Mouse (Mus musculus): ENCODE data around the gene Lpp. TPM values are rescaled to one million over a fixed set of nuclear protein-coding genes. Genes with fewer than 3 reads are reported as not detected.

Gene Lpp
- polyA plus RNA-seq, 1 experiment, result 176 TPM

GRCm38 (mm10) chr16:24816621-24817020 is 423.3 kb downstream of the Lpp start:
- no peak overlapping the region for H3K27ac ChIP-seq (ENCODE audit: control insufficient read depth, insufficient read depth, low read depth, low read length)
- H3K4me1 ChIP-seq (ENCODE audit: control insufficient read depth, insufficient read depth, low read length), result no peaks in the 10 kb centered on the region
- no peaks in the 10 kb centered on the region for H3K36me3 ChIP-seq (ENCODE audit: control insufficient read depth, insufficient read depth, low read length)
- TF ChIP-seq CTCF (IDR thresholded peaks at IDR 0.05; ENCODE audit: control insufficient read depth, insufficient read depth, insufficient replicate concordance, low read depth, low read length) (no peak), POLR2A (IDR thresholded peaks at IDR 0.05; ENCODE audit: control insufficient read depth, low read depth, low read length) (no peak)
- H3K4me3 ChIP-seq (ENCODE audit: control insufficient read depth, low read depth, low read length), result no peak overlapping the region
- H3K27me3 ChIP-seq (ENCODE audit: control insufficient read depth, insufficient read depth, low read length), result no peaks in the 10 kb centered on the region

- Histone ChIP-seq H3K27me3 (ENCODE audit: control insufficient read depth, insufficient read depth, low read length) (no peaks in the 10 kb centered on the region), H3K36me3 (ENCODE audit: control insufficient read depth, insufficient read depth, low read length) (no peaks in the 10 kb centered on the region), H3K27ac (ENCODE audit: control insufficient read depth, insufficient read depth, low read depth, low read length) (no peak overlapping the region), H3K4me1 (ENCODE audit: control insufficient read depth, insufficient read depth, low read length) (no peaks in the 10 kb centered on the region), H3K4me3 (ENCODE audit: control insufficient read depth, low read depth, low read length) (no peak overlapping the region)
- TF ChIP-seq CTCF (IDR thresholded peaks at IDR 0.05; ENCODE audit: control insufficient read depth, insufficient read depth, insufficient replicate concordance, low read depth, low read length), result no peak
- TF ChIP-seq POLR2A (IDR thresholded peaks at IDR 0.05; ENCODE audit: control insufficient read depth, low read depth, low read length), result no peak
These were observed 424.1 kb downstream of the Lpp start for GRCm38 (mm10) chr16:24817381-24817780.

DNA sequence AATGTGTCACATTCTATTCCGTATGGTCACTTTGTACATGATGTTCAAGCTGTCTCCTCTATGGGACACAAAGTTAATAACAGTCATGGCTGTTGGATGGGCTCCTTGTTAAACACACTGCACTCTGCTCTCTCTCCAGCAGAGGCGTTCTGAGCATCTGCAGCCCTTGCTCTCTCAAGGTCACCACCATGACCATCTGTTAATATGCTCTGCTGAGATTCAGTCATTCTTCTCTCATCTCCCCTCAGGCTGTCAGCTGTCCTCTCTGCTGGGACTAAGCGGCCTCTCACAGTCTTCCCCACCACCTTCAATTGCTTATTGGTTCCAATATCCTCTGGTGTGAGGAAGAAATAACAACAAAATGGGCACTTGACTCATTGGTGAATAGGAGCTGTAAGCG is 425.8 kb downstream of the Lpp start:
- Histone ChIP-seq H3K4me1 (ENCODE audit: control insufficient read depth, insufficient read depth, low read length) (no peaks in the 10 kb centered on the region), H3K27me3 (ENCODE audit: control insufficient read depth, insufficient read depth, low read length) (no peaks in the 10 kb centered on the region), H3K27ac (ENCODE audit: control insufficient read depth, insufficient read depth, low read depth, low read length) (no peak overlapping the region), H3K4me3 (ENCODE audit: control insufficient read depth, low read depth, low read length) (no peak overlapping the region), H3K36me3 (ENCODE audit: control insufficient read depth, insufficient read depth, low read length) (no peaks in the 10 kb centered on the region)
- TF ChIP-seq POLR2A (IDR thresholded peaks at IDR 0.05; ENCODE audit: control insufficient read depth, low read depth, low read length) (no peak), CTCF (IDR thresholded peaks at IDR 0.05; ENCODE audit: control insufficient read depth, insufficient read depth, insufficient replicate concordance, low read depth, low read length) (no peak; the same call in 1 of the 2 replicates)

- no peak overlapping the region for H3K27ac ChIP-seq (ENCODE audit: control insufficient read depth, insufficient read depth, low read depth, low read length)
- H3K36me3 ChIP-seq (ENCODE audit: control insufficient read depth, insufficient read depth, low read length), result no peaks in the 10 kb centered on the region
- TF ChIP-seq POLR2A (IDR thresholded peaks at IDR 0.05; ENCODE audit: control insufficient read depth, low read depth, low read length), result no peak
- TF ChIP-seq CTCF (IDR thresholded peaks at IDR 0.05; ENCODE audit: control insufficient read depth, insufficient read depth, insufficient replicate concordance, low read depth, low read length), result no peak
- no peaks in the 10 kb centered on the region for H3K27me3 ChIP-seq (ENCODE audit: control insufficient read depth, insufficient read depth, low read length)
- H3K4me1 ChIP-seq (ENCODE audit: control insufficient read depth, insufficient read depth, low read length), result no peaks in the 10 kb centered on the region
- H3K4me3 ChIP-seq (ENCODE audit: control insufficient read depth, low read depth, low read length), result no peak overlapping the region
These were observed 429.0 kb downstream of the Lpp start for GRCm38 (mm10) chr16:24822182-24822875.

DNA sequence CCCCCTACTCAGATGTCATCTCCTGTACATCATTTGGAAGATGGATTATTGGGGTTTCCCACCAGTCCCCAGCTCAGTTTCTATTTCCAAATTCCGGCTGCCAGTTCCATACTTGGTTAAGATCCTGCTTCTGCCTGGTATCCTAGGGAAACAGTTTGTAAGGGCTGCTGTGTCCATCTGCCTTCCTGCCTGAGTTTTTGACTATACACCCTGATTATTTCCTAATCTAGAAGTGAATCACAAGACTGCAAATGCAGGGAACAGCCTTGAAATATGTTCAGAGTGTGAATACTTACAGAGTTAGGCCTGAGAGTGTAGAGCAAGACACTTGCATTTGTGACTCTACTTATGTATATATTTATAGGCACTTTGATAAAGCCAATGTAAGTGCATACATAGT is 429.6 kb downstream of the Lpp start:
- TF ChIP-seq CTCF (IDR thresholded peaks at IDR 0.05; ENCODE audit: control insufficient read depth, insufficient read depth, insufficient replicate concordance, low read depth, low read length) (no peak), POLR2A (IDR thresholded peaks at IDR 0.05; ENCODE audit: control insufficient read depth, low read depth, low read length) (no peak)

DNA sequence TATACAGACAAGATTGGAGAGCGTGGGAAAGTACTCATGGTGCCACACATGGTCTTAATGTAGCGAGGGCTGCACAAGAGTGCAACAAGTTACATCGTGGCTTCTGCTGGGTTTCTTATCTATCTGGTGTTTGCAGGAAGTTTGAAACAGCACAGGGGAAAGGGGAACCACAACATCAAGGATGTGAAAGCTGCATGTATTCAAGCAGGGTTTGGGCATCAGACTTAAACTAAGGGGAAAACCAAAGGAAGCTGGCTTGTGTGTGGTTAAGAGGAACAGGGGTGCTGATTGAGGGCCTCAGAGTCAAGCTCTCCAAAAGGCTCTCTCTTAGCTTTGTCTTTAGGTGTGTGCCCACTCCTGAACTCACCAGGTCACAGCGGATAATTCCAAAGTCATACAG is 433.1 kb downstream of the Lpp start:
- Histone ChIP-seq H3K27me3 (ENCODE audit: control insufficient read depth, insufficient read depth, low read length) (no peaks in the 10 kb centered on the region), H3K27ac (ENCODE audit: control insufficient read depth, insufficient read depth, low read depth, low read length) (no peak overlapping the region), H3K4me1 (ENCODE audit: control insufficient read depth, insufficient read depth, low read length) (no peaks in the 10 kb centered on the region), H3K4me3 (ENCODE audit: control insufficient read depth, low read depth, low read length) (no peak overlapping the region), H3K36me3 (ENCODE audit: control insufficient read depth, insufficient read depth, low read length) (no peaks in the 10 kb centered on the region)
- TF ChIP-seq CTCF (IDR thresholded peaks at IDR 0.05; ENCODE audit: control insufficient read depth, insufficient read depth, insufficient replicate concordance, low read depth, low read length) (no peak), POLR2A (IDR thresholded peaks at IDR 0.05; ENCODE audit: control insufficient read depth, low read depth, low read length) (no peak)

More for the DNA sequence above, 429.6 kb downstream of the Lpp start:
- Histone ChIP-seq H3K4me1 (ENCODE audit: control insufficient read depth, insufficient read depth, low read length) (no peaks in the 10 kb centered on the region), H3K27ac (ENCODE audit: control insufficient read depth, insufficient read depth, low read depth, low read length) (no peak overlapping the region), H3K4me3 (ENCODE audit: control insufficient read depth, low read depth, low read length) (no peak overlapping the region), H3K36me3 (ENCODE audit: control insufficient read depth, insufficient read depth, low read length) (no peaks in the 10 kb centered on the region), H3K27me3 (ENCODE audit: control insufficient read depth, insufficient read depth, low read length) (no peaks in the 10 kb centered on the region)

DNA sequence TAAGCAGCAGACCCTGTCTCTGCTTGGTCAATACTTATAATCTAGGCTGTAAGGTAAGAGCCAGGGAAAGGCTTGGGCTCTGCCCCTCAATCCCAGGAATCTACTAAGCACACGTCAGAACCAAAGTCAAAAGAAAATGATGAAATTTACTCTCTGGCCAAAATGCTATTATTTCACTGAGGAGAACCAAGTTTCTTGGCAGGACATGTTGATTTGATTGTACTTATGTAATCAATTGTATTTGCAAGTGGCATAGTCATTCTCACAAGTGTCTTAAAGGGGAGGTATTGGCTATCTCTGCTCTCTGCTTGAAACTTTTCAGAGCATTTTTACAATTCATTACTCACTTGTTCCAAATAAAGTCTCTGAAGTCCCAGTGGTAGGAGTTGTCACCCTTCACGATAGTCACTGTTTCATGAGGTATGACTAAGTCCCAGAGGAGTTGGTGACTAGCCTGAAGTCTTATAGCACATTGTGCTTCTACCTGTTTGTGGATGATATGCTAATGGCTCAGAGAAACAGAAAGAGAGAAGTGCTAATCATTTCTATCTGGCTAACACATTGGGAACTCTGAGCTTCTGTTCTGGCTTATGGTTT is 435.0 kb downstream of the Lpp start:
- Histone ChIP-seq H3K36me3 (ENCODE audit: control insufficient read depth, insufficient read depth, low read length) (no peaks in the 10 kb centered on the region), H3K4me3 (ENCODE audit: control insufficient read depth, low read depth, low read length) (no peak overlapping the region), H3K4me1 (ENCODE audit: control insufficient read depth, insufficient read depth, low read length) (no peaks in the 10 kb centered on the region), H3K27me3 (ENCODE audit: control insufficient read depth, insufficient read depth, low read length) (no peaks in the 10 kb centered on the region), H3K27ac (ENCODE audit: control insufficient read depth, insufficient read depth, low read depth, low read length) (no peak overlapping the region)
- TF ChIP-seq CTCF (IDR thresholded peaks at IDR 0.05; ENCODE audit: control insufficient read depth, insufficient read depth, insufficient replicate concordance, low read depth, low read length), result no peak
- no peak for TF ChIP-seq POLR2A (IDR thresholded peaks at IDR 0.05; ENCODE audit: control insufficient read depth, low read depth, low read length)

Measured in testis, adult 2 months (tissue).